Mouse (Mus musculus): ENCODE data around the gene Ggn.

DNA sequence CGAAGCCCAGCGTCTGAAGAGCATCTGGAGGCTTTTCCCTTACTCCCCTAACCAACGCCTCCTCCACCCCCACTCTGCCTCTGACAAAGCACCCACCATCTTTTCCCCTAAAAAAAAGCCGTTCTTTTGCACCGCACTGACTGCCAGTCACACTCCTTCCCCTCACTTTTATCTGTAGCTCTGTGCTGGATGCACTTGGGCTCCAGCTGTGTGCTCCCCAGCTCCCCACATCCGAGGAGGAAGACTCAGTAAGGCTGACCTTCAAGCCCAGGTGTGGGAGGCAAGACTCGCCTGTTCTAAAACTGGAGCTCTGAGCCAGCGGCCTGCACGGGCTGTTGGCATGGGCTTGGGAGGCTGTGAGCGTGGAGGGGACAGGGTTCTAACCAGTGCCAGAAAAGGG is 18.5 kb upstream of the Ggn start:
- TF ChIP-seq CTCF (IDR thresholded peaks at IDR 0.05; ENCODE audit: extremely low read depth, insufficient read length, insufficient replicate concordance, low read depth, low read length) (no peak), POLR2A (IDR thresholded peaks at IDR 0.05; ENCODE audit: low read depth, low read length) (no peak)
